Mouse (Mus musculus) gastrocnemius, postnatal 25 days (tissue): ENCODE results near the gene Mlh3. TPM values are rescaled to one million over a fixed set of nuclear protein-coding genes. Genes with fewer than 3 reads are reported as not detected.
A peak's percentile ranks its signal among the peaks of the same experiment; 100 is the strongest.
"Not testable (repeated sequence)": the region's sequence is repeated elsewhere in the genome, so short reads cannot be mapped to it uniquely, and the experiment has no call there.

Experiments used
- DNase-seq: peaks from one replicate; pipeline ENCODE4 v3.0.0; 2022
- long read RNA-seq, 2 experiments: library from polyadenylated mRNA; stranded (forward); transcript quantifications; one replicate each; pipeline ENCODE4 v2.0.0; 2021
- total RNA-seq, 2 experiments: library from RNA; stranded (reverse); gene quantifications; 1 replicate in 1 of 2; 2 replicates in 1 of 2; pipeline ENCODE4 v1.2.3; 2021

The Mlh3 gene
- 1 to 10 TPM; 6.3 to 7.3 TPM for total RNA-seq
- long read RNA-seq, experiment 1, partial matches to known transcripts: 2 of 4 reads
- long read RNA-seq, experiment 1, other reads (novel, unspliced or antisense): 2 of 4 reads
- long read RNA-seq, experiment 2, full-length matches to known transcripts: 1 of 4 reads
- long read RNA-seq, experiment 2, partial matches to known transcripts: 0 of 4 reads
- long read RNA-seq, experiment 2, other reads (novel, unspliced or antisense): 3 of 4 reads

DNA sequence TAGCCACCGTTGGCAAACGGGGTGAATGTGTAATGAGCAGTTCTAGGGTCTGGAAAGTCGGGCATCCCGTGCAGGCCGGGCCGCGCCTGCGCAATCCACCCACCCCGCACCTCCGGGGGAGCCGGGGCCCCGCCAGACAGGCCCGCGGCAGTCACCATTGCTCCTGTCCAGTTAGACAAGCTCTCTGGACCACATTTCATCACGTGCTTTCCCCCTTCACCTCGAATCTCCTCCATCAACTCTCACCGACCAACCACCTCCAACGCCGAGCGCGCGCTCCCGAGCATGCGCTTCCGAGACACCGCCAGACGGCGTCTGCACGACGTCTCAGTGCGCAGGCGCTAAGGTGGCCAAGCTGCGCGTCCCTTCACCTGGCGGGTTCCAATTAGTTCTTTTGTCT, at the start of gene Mlh3:
Mlh3 (minus strand) TSS at position 281 of the 400 bp plus-strand sequence.
- DNase-seq: peak; percentile 76

DNA sequence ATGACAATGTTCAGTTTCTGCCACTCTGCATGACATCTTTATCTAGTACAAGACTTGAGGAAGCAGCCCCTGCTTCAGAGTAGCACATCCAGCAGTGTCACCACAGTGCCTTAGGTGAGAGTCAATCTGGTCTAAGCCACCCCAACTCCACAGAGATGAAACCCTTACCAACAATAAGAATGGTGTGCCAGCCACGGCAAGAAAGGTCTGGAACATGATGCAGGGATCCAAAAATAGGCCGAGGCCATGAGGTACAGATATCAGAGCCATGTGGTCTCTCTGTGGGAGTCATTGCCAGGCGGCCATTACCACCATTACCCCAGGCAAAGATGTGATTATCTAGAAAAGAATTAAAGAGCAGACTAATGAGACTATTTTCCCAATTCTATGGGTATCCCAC, 38.3 kb upstream of the Mlh3 start:
- no peak for DNase-seq

DNA sequence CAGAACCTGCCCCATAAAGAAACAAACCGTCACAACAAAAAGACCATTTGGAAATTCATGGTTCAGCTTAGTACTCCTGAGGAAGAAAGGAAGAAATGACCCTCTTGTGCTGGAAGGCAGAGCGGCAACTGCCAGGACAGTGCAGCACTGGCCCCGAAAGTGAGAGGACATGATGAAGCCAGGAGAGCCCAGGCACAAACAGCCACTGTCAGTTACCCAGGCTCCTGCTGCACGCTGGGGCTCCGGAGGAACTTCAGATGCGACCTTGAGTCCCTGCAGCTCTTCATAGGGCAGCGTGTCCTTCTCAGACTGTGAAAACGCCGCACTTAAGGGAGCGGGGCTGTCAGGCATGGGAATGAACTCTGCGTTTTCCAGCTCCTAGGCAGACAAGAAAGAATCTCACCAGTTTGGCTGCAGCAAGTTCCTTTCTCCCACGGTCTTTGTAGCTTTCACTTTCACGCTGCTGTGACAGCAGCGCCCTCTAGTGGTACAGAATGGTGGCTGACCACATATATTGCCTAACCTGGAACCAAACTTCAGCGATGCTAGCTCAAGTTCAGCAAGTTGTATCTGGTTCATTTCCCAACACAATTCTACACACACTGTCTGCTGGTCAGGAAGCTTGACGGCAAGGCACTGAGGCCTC, 35.0 kb upstream of the Mlh3 start:
- peak; percentile 65 for DNase-seq

DNA sequence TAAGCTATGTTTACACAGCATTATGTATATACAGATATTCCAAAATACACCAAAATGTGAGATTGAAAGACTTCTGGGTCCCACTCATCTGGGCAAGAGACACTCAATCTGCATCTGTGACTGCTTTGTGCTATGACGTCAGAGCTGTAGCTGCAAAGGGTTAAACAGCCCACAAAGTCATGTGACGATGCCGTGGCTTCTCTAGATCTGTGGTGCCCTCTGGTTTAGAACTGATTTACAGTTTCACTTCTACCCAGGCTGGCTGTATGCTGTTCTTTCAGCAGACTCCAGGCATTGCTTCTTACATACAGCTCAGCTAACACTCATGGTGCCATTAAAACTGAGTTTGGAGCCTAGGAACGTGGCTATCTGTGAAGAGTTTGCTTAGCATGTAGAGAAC, 34.3 kb upstream of the Mlh3 start:
- DNase-seq: no peak

DNA sequence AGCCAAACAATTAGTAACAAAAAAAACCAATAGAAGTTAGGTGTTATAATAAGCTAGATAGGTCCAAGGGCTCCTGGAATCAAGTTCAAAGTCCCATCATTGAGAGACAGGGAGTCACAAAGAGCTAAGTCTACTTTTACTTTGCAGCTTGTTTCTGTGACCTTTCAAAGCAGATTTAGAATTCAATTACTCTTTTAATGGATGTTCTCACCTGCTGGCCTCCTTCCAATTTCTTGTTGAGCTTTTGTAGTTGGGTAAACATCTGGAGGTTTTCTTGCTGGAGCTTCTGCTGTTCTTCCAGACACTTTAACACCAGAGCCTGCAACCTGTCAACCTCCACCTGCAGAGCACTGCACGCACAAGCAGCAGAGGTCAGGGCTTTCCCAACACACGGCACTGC, 32.9 kb upstream of the Mlh3 start:
- DNase-seq: no peak

DNA sequence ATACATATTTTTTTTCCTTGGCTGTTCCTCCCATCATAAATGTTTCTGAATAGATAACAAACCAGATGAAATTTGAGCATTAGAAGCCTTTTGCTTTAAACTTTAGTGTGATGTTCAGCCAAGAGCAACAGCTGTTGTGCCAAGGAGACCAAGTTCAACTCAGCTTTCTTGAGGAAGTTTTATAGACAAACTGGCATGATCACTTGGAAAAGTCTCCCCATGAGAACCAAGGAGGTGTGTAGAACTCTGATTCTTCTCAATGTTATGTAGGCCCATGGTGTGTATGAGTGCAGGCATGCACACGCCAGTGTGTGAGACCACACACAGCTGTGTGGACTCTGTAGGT, 28.4 kb upstream of the Mlh3 start:
- no peak for DNase-seq

DNA sequence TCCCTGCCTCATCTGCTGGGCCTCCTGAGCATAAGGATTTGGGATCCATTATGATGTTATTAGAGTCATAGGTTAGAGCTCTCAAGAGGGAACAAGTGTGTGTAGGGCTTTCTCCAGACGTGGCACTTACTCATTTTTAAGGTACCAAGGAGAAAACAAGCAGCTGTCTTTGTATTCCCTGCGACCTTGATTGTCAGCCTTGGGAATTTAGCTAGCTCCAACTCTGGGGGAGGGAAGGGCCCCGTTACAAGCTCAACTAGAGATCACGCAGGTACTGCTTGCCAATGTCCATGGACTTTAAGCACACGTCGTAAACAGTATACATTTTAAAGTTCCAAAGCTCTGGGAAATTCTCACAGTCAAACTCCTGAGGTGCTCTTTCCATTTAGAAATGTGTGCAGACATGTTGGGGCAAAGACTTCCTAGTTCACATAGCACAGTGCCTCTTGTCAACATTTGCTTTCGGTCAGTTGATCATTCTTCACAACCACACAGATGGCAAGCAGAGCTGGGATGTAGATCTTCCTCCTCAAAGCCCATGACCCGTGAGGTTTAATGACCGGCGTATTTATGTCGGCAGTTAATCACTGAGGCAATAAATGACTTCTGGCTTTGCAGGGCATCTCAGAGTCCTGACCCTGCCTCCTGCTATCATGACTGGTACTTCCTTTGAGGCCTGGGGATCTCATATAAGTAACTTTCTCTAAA, 27.9 kb upstream of the Mlh3 start:
- DNase-seq: no peak

DNA sequence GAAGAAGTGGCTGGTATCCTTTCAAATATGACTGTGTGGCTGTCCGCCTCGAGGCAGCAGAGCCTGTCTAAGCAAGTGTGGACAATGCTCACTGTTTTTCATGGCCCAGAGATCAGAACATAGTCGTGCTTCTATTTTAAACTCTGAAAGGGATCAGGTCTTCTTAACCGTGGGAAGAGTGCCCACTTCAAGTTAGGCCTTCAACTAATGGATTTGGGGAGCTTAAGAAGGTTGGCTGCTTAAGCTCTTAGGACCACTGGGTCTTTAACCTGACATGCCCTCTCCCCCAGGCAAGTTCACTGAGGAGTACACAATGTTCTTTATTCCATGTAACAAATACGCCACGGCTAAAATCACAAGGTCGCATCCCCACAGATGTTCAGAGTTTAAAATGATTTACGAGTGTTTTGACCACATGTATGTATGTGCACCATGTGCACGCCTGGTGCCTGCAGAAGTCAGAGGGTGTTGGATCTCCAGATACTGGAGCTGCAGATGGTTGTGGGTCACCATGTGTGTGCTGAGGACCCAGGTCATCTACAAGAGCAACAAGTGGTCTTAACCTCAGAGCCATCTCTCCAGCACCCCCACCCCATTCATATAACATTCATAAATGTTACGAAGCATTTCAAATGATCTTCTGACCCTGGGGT, 27.1 kb upstream of the Mlh3 start:
- no peak for DNase-seq

DNA sequence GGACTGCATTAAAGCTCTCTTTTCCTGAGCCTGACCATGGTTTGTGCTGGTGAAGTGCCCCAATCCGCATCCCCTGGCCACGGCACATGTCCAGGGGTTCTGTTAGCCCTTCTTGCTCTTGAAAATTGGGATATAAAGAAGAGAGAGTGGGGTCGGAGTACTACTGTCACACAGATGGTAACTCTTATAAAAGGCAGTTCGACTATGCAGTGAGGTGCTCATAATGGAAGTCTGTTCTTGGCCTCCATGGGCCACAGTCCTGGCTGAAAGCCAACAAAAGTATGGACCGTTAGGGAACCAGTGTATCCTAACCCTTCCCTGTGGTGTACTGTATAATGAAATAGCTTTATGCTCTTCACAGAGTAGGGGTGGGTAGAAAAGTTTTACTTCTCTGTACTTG, 26.5 kb upstream of the Mlh3 start:
- no peak for DNase-seq

DNA sequence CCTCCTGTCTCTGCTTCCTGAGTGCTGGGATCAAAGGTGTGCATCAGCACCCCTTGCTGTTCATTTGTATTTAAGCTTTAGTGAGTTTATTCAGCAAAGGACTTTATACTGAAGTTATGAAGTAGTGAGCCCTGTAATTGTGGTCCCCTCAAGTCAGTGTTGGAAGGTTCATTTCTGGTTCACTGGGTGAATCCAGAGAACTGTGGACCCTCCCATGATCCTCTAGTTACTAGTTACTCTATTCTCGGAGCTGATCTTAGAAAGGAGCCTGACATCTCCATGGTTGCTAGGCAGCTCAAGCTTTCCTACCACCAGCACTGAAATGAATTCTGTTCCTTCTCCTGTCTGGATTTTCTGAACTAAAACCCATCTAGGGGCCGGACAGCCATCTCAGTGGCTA, 25.1 kb upstream of the Mlh3 start:
- no peak for DNase-seq

DNA sequence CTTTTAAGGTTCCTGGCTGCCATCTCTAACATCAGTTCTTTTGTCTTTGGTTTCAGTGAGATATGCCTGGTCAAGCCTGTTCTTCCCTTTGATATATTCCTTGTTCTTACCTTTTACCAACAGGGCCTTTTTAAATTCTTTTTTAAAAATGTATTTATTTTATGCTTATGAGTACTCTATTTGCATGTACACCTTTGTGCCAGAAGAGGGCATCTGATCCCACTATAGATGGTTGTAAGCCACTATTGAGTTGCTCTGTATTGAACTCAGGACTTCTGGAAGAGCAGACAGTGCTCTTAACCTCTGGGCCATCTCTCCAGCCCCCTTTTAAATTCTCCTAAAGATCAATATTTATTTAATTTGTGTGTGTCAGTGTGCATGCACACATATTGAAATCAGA, 22.5 kb upstream of the Mlh3 start:
- DNase-seq: no peak

DNA sequence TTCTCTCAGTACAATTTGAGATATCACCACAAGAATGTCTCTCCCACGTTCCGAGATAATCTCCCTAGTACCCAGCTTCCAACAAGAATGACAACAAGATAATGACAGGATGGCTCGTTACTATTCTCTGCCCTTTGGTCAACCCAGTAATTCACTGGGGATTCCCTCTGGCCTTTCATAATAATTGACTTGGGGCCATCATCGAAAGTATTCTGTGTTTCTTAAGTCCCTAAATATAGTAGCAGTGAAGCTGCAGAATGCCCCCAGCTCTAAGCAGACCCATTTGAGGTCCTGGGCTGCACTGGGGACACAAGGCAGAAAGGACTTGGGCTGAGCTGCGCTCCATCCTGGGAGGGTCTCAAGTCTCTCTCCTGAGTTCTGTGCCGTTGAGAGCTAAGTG, 21.9 kb upstream of the Mlh3 start:
- no peak for DNase-seq

DNA sequence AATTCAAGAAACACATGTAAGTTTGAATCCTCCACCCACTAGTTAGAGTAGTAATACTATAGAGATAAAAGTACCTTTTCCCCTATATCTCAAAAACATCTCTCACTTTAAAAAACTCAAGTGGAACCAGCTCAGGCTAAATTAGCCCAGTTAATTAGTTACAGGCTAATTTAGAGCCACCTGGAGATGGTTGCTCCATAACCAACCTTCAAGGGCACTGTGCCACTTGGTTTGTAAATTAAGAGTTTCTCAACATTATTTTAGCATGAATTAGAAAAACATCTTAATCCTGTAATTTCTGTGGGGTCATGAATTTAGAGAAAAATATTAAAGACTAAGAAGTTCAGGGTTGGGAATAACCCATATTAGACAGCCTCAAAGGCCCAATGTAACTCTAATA, 21.1 kb upstream of the Mlh3 start:
- DNase-seq: no peak

DNA sequence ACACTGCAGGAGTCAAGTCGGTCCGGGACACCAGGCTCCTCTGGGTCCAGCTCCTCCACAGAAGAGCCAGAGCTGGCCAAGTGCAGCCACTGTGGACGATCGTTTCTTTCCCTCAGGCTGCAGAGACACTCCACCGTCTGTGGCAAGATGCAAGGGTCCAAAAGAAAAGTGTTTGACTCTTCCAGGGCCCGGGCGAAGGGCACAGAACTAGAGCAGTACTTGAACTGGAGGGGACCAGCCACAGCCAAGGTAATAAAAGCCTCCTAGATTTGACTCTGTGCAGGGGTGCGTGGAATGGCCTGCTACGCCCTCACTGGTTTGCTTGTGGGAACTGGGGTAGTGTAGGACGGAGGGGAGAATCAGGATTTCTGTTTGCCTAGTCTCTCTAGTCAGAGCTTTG, 20.2 kb upstream of the Mlh3 start:
- no peak for DNase-seq

DNA sequence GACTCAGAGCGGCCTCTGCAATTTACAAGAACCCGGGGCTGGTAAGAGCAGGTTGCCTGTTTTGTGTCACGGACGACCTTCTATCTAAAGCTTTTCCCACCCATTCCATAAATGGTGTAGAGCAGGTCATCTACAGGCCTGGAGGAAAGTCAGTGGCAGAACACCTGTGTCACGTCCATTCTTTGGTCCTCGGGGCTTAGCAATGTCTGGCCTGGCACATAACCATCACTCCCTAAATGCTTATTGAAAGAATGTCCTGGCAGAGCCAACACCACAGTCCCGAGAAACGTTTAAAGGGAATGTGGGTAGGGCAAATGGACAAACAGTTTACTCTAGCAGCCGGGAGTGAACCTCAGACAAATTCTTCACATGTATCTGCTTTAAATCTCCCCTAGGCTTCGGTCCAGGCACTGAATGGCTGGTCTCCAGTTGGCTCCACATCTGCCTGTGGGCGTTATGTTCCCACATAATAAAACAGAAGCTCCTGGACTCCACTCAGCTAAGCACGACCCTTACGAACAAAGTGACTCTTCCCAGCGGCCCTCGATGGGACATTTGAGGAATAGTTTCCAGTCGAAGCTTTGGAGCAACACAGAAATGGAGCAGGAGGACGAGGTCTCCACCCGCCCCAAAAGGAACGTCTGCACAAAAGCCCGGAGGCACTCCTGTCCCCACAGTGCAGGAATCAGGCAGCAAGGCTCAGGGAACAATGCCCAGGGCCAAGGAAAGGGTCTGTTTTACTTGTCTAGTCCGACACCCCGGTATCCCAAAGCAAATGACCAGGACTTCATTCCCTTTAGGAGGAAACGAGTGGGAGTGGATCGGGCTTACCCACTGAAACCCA, 19.0 kb upstream of the Mlh3 start:
- DNase-seq: peak; percentile 36

DNA sequence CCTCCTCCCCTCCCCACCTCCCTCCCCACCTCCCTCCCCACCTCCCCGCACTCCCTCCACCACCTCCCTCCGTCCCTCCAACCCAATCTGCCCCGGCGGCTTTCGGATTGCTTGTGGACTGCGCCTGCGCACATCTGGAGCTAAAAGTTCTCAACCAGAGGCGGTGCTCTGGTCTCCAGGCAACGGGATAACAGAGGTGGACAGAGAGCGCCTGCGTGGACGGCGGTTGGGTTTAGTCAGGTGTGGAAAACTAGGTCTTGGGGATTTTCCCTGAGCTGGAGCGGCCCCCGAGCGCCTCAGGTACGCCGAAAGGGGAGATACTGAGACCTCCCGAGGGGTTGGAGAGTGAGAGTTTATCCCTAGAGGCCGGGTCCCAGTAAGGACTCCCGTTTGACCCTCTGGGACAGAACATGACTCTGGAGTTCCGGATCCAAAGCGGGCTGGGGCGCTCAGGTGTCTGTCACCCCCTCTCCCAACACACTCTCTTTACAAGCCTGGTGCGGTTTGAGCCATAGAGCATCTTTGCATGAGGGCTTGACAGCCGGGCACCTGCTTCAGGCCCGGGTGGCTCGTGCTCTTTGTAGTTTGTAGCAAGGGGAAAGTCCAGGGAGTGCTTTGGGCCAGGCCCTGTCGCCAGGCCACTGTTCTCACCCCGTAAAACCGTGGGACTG, 18.2 kb upstream of the Mlh3 start, which contains the start of gene Zc2hc1c:
Zc2hc1c (plus strand) TSS at position 106 of the 671 bp plus-strand sequence.
- DNase-seq: peak; percentile 88

DNA sequence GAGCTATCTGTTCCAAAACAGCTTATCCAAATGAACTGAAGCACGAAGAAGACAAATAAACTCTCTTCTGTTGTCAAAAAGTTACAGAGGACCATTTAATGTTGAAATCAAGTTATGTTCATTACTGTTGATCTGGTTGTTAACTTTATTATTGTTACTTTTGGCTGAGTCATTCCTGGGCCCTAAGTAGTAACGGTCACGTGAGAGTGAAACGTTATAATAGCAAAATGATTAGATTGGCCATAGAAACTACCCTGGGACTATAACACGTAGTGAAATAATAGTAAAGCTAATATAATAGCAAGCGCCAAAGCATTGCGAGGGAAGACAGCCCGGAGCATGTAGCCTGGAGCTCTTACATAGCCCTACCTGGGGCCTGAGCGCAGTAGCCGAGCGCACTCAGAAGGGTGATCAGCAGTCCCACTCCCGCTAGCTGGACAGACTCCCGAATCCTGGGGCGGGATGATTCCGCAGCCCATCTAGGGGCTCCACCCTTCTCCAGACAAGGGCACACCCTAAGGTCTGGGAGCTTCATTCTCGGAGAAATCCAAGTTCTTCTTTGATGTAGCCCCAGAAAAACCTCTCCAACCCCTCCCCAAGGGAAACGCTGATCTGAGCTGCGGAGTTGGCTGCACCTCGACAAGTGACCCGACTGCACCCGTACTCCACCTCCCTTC, 17.5 kb upstream of the Mlh3 start, which contains the start of gene Acyp1:
Acyp1 (minus strand) TSS at position 630 of the 677 bp plus-strand sequence.
- DNase-seq: peak; percentile 67

DNA sequence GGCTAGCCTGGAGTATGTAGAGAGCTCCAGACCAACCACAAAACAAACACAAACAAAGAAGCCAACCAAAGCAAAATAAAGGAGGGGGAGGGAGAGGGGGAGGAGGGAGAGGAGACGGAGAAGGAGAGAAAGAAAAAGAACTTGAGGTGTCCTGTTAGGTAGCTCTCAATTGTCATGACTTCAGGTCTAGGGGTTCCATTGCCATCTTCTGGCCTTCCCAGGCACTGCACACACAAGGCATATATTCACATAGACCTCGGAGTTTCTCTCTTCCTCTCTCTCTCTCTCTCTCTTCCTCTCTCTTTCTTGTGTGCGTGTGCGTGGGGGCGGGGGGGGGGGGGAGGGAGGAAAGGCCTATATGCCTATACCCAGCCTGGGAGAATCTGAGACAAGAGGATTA, 16.5 kb upstream of the Mlh3 start:
- no peak for DNase-seq

DNA sequence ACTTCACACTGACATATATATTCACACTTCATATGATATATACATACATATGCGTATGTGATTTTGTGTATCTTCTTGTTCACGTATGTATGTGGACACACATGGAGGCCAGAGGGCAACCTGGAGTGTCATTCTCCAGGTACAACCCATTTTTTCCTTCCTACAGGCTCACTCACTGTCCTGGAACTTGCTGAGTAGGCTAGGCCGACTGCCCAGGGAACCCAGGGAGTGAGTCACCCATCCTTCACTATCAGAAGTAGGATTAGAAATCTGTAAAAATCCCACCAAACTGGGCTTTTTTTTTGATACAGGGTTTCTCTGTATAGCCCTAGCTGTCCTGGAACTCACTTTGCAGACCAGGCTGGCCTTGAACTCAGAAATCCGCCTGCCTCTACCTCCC, 14.6 kb upstream of the Mlh3 start:
- DNase-seq: no peak

DNA sequence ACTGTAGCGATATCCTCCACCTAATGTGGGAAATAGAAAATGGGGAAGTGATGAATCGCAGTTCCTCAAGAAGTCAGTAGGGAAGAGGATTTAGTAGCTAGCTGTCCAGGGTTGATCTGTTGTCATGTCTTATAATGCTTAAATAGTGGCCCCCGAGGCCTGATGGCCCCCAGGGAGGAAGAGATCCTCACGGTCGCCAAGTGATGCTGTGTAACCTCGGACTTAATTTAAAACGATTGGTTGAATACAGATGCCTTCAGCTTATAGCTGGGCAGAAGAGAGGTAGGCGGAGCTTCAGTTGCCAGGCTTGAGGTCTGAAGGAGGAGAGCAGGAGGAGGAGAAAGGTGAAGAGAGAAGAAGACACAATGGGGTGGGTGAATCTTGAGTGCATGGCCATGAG, 13.9 kb upstream of the Mlh3 start:
- DNase-seq: no peak

DNA sequence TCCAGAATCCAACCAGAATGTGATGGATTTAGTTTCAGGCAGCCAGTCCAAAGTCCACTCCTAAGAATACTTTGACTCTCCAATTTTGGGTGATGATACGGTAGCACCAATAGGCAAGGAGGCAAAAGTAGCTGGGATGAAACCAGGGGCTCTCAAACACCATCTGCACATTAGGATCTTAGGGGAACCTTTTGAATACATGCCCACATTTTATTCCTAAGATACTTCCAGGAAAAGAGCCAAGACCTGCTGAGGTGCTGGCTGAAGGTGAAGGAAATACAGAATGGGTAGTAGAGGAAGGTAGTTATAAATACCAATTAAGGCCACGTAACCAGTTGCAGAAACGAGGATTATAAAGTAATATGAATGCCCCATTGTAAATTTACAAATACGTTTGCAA, 11.4 kb upstream of the Mlh3 start:
- not testable (repeated sequence) for DNase-seq
